Mouse (Mus musculus): ENCODE measurements around the gene Coil. TPM values are rescaled to one million over a fixed set of nuclear protein-coding genes. Genes with fewer than 3 reads are reported as not detected.
A peak's percentile ranks its signal among the peaks of the same experiment; 100 is the strongest.

Coil gene
- total RNA-seq, 2 experiments from 2014 or later: 4.9 TPM

GRCm38 (mm10) chr11:89001569-89001968 is 31.5 kb downstream of the Coil start:
- no peak for DNase-seq
- intact Hi-C loops (cut with DNase I): no loop called here

GRCm38 (mm10) chr11:89002068-89002467 is 32.0 kb downstream of the Coil start:
- intact Hi-C loops (cut with DNase I): no loop called here

GRCm38 (mm10) chr11:89002621-89003020 is 32.6 kb downstream of the Coil start:
- DNase-seq: no peak
- intact Hi-C loops (cut with DNase I): no loop called here

More at GRCm38 (mm10) chr11:89002068-89002467, 32.0 kb downstream of the Coil start:
- no peak for DNase-seq

- intact Hi-C loops (cut with DNase I): no loop called here
- no peak for DNase-seq
Observed at GRCm38 (mm10) chr11:89003078-89003477, 33.0 kb downstream of the Coil start.

GRCm38 (mm10) chr11:89003726-89004125 is 33.7 kb downstream of the Coil start:
- no peak for DNase-seq
- intact Hi-C loops (cut with DNase I): loop anchor here (2.0 kb wide), 1 partner anchor 17 kb away; no protein-coding TSS in a partner anchor

GRCm38 (mm10) chr11:89005473-89005872 is 35.4 kb downstream of the Coil start:
- intact Hi-C loops (cut with DNase I): loop anchor here (2.0 kb wide), 1 partner anchor 15 kb away; no protein-coding TSS in a partner anchor
- no peak for DNase-seq

- DNase-seq: no peak
- intact Hi-C loops (cut with DNase I): no loop called here
Observed at GRCm38 (mm10) chr11:89006404-89006803, 36.4 kb downstream of the Coil start.

- no peak for DNase-seq
- intact Hi-C loops (cut with DNase I): no loop called here
Observed at GRCm38 (mm10) chr11:89007582-89007981, 37.5 kb downstream of the Coil start.

- intact Hi-C loops (cut with DNase I): no loop called here
- DNase-seq: no peak
Observed at GRCm38 (mm10) chr11:89009066-89009465, 39.0 kb downstream of the Coil start.

GRCm38 (mm10) chr11:89009496-89009895 is 39.4 kb downstream of the Coil start:
- no peak for DNase-seq
- intact Hi-C loops (cut with DNase I): no loop called here

GRCm38 (mm10) chr11:89012241-89012640 is 42.2 kb downstream of the Coil start:
- intact Hi-C loops (cut with DNase I): no loop called here
- DNase-seq: no peak

GRCm38 (mm10) chr11:89017514-89018182 is 47.6 kb downstream of the Coil start:
- no peak for DNase-seq
- intact Hi-C loops (cut with DNase I): no loop called here

GRCm38 (mm10) chr11:89020681-89021305 is 50.7 kb downstream of the Coil start:
- intact Hi-C loops (cut with DNase I): loop anchor here (2.0 kb wide), 1 partner anchor 16 kb away; no protein-coding TSS in a partner anchor
- no peak for DNase-seq

GRCm38 (mm10) chr11:89021687-89022086 is 51.6 kb downstream of the Coil start:
- intact Hi-C loops (cut with DNase I): loop anchor here (2.0 kb wide), 1 partner anchor 17 kb away; no protein-coding TSS in a partner anchor

GRCm38 (mm10) chr11:89022120-89022731 is 52.2 kb downstream of the Coil start:
- intact Hi-C loops (cut with DNase I): no loop called here
- DNase-seq: no peak

More at GRCm38 (mm10) chr11:89021687-89022086, 51.6 kb downstream of the Coil start:
- no peak for DNase-seq

GRCm38 (mm10) chr11:89023477-89023876 is 53.4 kb downstream of the Coil start:
- DNase-seq: no peak
- intact Hi-C loops (cut with DNase I): no loop called here

- intact Hi-C loops (cut with DNase I): no loop called here
- peak; percentile 81 to 84 for DNase-seq
Observed at GRCm38 (mm10) chr11:89024181-89024881, 54.3 kb downstream of the Coil start.

GRCm38 (mm10) chr11:89025603-89026002 is 55.6 kb downstream of the Coil start:
- DNase-seq: no peak
- intact Hi-C loops (cut with DNase I): no loop called here

- intact Hi-C loops (cut with DNase I): no loop called here
- DNase-seq: peak in 1 of 2 experiments; percentile 26
Observed at GRCm38 (mm10) chr11:89026117-89026516, 56.1 kb downstream of the Coil start.

- DNase-seq: peak; percentile 52 to 67
Observed at GRCm38 (mm10) chr11:89027955-89028361, 57.9 kb downstream of the Coil start.

GRCm38 (mm10) chr11:89028871-89029405 is 58.9 kb downstream of the Coil start:
- intact Hi-C loops (cut with DNase I): no loop called here
- DNase-seq: peak; percentile 55 to 56

More at GRCm38 (mm10) chr11:89027955-89028361, 57.9 kb downstream of the Coil start:
- intact Hi-C loops (cut with DNase I): no loop called here
